Mouse (Mus musculus): ENCODE measurements at regions not wholly inside any gene's neighbourhood (a gene's known extent, or its start where the extent isn't known, plus 50 kb on each side); places are given as distances from the start of the nearest gene placed in this dataset.

GRCm38 (mm10) chrX:142540264-142540663 lies 140.9 kb upstream of the Tmem164 start:
- peak; percentile 25 for DNase-seq (ENCODE audit: low spot score)

GRCm38 (mm10) chrX:142552196-142552595 lies 129.0 kb upstream of the Tmem164 start:
- DNase-seq (ENCODE audit: low spot score) = no peak

GRCm38 (mm10) chrX:142554161-142554560 lies 127.0 kb upstream of the Tmem164 start:
- DNase-seq (ENCODE audit: low spot score) = no peak

GRCm38 (mm10) chrX:142557496-142557895 lies 123.7 kb upstream of the Tmem164 start:
- no peak for DNase-seq (ENCODE audit: low spot score)

- DNase-seq (ENCODE audit: low spot score) = no peak
Measured at GRCm38 (mm10) chrX:142560209-142560912, 120.8 kb upstream of the Tmem164 start.

GRCm38 (mm10) chrX:142561788-142562187 lies 119.4 kb upstream of the Tmem164 start:
- DNase-seq (ENCODE audit: low spot score) = no peak

- no peak for DNase-seq (ENCODE audit: low spot score)
Measured at GRCm38 (mm10) chrX:142564186-142564585, 117.0 kb upstream of the Tmem164 start.

GRCm38 (mm10) chrX:142571772-142572171 lies 109.4 kb upstream of the Tmem164 start:
- no peak for DNase-seq (ENCODE audit: low spot score)

- no peak for DNase-seq (ENCODE audit: low spot score)
Measured at GRCm38 (mm10) chrX:142574022-142574421, 107.2 kb upstream of the Tmem164 start.

GRCm38 (mm10) chrX:142574945-142575710 lies 106.1 kb upstream of the Tmem164 start:
- DNase-seq (ENCODE audit: low spot score) = no peak

GRCm38 (mm10) chrX:142576127-142576526 lies 105.1 kb upstream of the Tmem164 start:
- no peak for DNase-seq (ENCODE audit: low spot score)

GRCm38 (mm10) chrX:142577449-142578081 lies 103.6 kb upstream of the Tmem164 start:
- no peak for DNase-seq (ENCODE audit: low spot score)

GRCm38 (mm10) chrX:142585281-142585680 lies 95.9 kb upstream of the Tmem164 start:
- no peak for DNase-seq (ENCODE audit: low spot score)

- DNase-seq (ENCODE audit: low spot score) = no peak
Measured at GRCm38 (mm10) chrX:142599377-142599776, 81.8 kb upstream of the Tmem164 start.

- DNase-seq (ENCODE audit: low spot score) = no peak
Measured at GRCm38 (mm10) chrX:142600782-142601181, 80.4 kb upstream of the Tmem164 start.

GRCm38 (mm10) chrX:142605088-142605487 lies 76.1 kb upstream of the Tmem164 start:
- no peak for DNase-seq (ENCODE audit: low spot score)

GRCm38 (mm10) chrX:142606595-142607205 lies 74.5 kb upstream of the Tmem164 start:
- no peak for DNase-seq (ENCODE audit: low spot score)

GRCm38 (mm10) chrX:142616189-142616872 lies 64.9 kb upstream of the Tmem164 start:
- DNase-seq (ENCODE audit: low spot score) = no peak

GRCm38 (mm10) chrX:142618389-142618788 lies 62.8 kb upstream of the Tmem164 start:
- no peak for DNase-seq (ENCODE audit: low spot score)

- DNase-seq (ENCODE audit: low spot score) = no peak
Measured at GRCm38 (mm10) chrX:142623359-142623758, 57.8 kb upstream of the Tmem164 start.

GRCm38 (mm10) chrX:142623882-142624281 lies 57.3 kb upstream of the Tmem164 start:
- no peak for DNase-seq (ENCODE audit: low spot score)

Measured in yolk sac, embryonic 10.5 days (tissue).